Mouse (Mus musculus) embryo, embryonic 11 days (tissue): Measurements from ENCODE around the gene Plscr1.
A peak's percentile ranks its signal among the peaks of the same experiment; 100 is the strongest.

Experiments used
- DNase-seq: peaks from one replicate; pipeline ENCODE4 v3.0.0-alpha.2; 2015

The Plscr1 gene

GRCm38 (mm10) chr9:92260481-92261159, 11.1 kb downstream of the Plscr1 start:
- no peak for DNase-seq

DNA sequence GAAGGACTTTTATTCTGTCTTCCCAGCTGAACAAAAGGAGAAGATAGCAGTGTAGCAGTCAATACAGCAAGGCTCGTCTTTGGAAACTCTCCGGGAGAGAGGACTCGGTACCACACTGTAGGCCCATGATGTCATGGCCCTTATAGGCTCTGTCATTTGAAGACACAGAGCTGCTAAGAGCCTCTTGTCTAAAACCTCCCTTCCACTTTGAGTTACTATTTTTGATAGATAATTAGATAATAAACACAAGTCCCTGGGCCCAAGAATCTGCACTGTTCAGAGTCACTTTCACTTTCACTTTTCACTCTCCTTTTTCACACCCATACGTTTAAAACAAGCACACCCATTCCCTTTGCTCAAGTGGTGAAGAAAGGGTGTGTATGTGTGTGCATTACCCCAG, 16.2 kb downstream of the Plscr1 start:
- no peak for DNase-seq

DNA sequence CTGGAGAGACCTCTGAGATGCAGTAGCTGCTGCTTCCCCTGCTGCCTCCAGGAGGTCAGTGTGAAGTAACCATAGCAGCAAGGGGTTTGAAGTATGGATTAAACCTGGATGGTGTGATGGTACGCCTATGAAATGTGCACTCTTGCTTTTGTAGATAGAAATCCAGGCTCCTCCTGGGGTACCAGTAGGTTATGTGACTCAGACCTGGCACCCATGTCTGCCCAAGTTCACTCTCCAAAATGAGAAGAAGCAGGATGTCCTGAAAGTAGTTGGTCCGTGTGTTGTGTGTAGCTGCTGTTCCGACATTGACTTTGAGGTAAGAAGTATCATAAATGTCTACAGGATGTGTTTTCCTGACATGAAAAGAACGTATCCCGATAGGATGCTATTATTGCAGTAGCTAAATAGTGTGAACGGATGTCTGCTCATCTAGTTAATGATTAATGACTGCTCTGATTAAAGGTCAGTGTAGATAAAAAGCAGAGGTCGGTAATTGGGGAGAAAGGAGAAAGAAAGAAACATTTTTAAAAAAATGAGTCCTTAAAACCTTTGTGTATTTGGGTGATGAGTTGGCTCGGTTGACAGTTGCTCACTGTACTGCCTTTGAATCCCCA, 17.1 kb downstream of the Plscr1 start:
- DNase-seq: no peak

DNA sequence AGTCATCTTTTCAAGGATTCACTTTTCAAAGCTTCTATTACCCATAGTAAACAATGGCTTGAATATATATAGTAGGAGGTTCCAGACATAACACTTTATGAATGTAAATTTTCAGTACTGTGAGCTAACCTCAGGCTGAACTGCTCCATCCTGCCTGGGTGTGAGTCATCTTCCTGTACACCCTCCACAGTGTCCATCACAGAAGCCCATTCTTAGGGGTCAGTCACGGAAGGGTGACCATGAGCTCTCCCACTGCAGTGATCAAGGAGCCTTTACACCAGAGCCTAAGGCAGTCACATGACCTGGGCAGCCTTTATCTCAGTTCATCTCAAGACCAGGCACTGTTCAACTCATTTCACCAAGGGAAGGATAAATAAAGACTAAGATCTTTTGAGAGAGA, 18.2 kb downstream of the Plscr1 start:
- no peak for DNase-seq

DNA sequence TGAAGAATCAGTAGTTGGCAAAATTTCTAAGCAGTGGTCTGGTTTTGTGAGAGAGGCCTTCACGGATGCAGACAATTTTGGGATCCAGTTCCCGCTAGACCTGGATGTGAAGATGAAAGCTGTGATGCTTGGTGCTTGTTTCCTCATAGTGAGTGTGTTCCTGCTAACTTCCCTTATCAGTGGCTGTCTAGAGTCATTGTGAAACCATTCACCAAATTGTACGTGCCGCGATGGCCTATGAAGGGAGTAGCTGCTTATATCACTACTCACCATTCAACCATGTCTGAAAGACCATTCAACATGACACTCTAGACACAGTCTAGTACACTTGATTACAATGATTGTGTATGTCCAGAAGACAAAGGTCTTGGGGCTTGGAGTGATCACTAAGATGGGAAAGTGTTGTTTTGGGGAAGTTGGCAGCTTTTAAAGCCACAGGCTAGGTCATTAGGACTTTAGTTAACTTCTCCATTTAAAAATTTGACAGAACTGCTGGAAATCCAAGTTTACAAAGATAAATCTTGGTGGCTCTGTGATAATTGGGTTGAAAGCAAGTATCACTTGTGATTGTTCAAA, 20.4 kb downstream of the Plscr1 start:
- no peak for DNase-seq

GRCm38 (mm10) chr9:92270927-92271326, 21.4 kb downstream of the Plscr1 start:
- no peak for DNase-seq

DNA sequence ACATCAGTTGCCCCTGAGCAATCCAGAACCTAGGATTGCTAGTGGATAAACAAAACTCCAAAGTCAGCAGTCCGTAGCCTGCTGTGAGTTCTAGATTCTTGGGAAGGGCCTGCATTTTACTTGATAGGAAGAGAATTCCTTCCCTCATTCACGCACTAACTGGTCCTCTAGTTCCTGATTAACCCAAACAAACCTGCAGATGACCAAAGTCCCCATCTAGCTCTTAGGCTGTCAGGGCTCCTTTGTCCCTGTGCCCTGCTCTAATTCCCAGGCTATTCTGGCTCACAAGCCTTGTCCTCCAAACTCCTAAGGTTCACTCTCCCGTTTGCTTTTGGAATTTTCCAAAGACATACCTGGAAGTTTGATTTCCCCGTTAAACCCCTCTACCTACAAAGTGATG, 23.1 kb downstream of the Plscr1 start:
- no peak for DNase-seq

DNA sequence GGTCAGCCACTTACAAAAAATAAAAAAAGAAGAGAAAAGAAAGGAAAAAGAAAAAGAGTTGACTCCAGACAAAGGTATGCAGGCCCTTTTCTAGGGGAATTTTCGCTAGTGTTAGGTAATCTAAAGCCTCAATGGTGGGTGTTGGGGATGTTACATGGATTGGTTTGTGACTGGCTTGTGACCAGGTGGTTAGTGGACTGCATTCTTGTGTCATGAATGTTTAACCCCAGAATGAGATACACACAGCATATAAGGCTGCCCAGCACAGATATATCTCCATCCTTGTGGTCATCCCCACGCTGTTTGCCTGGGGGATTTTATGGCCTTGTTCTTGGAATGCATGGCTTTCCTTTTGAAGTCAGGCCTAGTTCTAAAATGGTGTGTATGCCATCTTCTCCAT, 23.7 kb downstream of the Plscr1 start:
- DNase-seq: no peak

DNA sequence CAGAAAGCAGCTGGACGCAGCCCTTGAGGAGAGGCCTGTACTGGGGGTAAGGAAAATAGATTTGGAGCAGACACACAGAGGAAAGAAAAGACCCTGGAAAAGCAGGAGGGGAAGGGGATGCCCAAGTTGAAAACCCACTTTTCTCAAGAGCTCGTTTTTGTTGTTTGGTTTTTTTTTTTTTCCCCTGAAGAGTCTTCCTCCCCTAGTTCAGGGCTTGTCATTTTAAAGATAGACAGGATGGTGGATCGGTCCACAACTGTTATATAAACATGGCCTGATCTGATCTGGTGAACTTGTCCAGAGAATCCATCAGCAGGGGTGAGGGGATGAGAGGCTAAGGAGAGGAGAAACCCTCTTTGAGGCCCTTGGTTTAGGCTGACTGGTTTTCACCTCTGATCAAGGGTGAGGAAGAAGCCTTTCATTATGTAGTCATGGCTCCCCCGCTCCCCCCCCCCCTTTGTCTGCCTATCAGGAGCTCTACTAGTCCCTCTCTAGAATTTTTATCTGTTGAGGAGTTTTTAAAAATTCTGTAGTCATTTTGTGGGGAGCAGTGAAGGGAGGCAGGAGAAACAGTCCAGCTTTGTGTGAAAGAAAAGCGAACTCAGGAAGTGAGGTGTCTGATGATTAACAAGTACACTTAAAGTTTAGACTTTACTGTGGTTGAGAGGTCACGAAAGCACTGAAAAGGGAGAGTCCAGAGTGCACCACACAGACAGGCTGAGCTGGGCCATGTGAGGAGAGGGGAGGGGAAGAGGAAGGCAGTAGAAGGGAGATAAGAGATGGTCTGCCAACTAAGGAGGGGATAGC, 24.6 kb downstream of the Plscr1 start:
- peak; percentile 12 for DNase-seq

DNA sequence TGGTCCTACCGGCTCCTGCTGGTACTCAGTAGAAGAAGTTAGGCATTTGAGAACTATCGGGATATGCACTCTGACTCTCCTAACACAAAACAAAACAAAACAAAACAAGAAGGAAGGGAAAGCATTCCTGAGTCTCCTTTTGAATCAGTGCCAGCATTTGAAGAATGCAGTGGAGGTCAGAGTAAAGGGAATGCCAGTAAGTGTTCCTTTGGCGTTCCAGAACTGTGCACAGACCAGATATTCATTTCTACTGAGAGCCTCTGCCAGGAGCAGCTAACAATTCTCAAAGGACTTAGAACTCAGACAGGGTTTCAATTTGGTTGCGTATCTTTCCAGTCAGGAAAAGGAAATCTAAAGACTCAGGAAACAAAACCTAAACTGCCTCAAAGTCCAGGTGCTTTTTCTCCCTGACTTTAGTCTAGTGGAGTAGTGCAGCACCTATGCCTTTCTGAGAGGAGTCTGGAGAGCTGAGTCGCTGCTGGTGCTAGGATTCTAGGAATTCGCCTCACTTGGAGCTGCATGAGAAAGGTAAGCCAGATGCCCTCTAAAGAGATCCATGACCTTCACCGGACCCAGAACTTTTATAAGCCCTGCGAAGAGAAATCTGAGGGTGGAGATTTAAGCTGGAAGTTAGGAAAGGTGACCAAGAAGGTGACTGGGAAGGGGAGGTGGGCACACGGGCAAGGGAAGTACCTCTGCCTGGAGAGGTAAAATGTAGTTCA, 26.1 kb downstream of the Plscr1 start, which contains the start of gene Plscr2:
TSS of gene Plscr2 (plus strand) at position 117 of the 722 bp plus-strand sequence.
- no peak for DNase-seq

DNA sequence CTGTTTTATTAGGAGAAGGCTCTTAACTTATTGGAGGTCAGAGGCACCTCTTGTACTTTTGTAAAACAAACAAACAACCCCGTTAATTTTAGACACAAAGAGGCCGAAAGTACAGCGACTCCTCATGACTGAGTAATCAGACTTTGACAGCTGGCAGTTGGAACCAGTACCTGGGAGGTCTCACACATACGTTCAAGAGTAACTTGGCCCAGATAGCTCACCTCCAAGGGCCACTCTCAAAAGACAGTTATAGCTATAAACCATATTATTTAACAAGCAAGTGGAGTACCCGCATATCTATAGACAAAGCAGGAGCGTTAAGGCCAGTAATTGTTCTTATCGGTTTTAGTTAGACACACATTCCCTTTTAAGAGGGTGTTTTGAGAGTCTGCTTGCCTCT, 26.8 kb downstream of the Plscr1 start:
- DNase-seq: no peak

- DNase-seq: no peak
Observed at GRCm38 (mm10) chr9:92280048-92280447, 30.5 kb downstream of the Plscr1 start.

GRCm38 (mm10) chr9:92282563-92283171, 33.1 kb downstream of the Plscr1 start:
- peak; percentile 13 for DNase-seq

DNA sequence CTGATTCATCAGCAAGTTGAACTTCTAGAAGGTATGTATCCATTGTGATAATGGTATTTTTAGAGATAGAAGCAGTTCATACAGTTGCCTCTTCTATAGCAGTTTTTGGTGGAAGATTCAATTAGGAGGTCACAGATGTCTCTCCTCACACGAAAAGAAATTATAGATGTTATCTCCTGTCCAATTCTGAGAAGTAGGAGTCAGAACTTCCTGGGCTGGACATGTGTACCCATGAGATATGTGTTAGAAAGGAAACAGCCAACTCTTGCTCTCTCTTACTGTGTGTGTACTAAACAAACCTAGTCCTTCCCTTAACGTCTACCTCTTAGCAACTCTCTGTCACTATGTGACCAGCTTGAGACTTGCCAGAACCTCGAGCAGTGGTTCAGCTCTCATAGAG, 40.1 kb downstream of the Plscr1 start:
- no peak for DNase-seq

- no peak for DNase-seq
Observed at GRCm38 (mm10) chr9:92292169-92292568, 42.6 kb downstream of the Plscr1 start.

DNA sequence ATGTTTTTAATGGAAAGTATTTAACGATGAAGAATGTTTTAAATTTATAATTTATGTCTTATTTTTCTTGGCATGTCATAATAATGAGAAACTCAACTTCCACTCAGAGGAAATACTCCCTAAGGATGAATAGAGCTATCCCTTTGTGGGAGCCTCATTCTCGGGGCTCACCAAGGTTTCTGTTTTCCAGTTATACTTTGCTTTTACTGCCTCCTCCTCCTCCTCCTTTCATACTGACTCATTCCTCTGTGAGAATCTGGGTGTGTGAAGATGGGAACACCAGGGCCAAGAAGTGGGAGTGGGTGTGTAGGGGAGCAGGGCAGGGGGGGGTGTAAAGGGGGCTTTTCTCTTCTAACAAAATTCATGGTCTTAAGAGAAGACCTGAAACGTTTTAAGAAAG, 43.4 kb downstream of the Plscr1 start:
- no peak for DNase-seq

GRCm38 (mm10) chr9:92293560-92294548, 44.3 kb downstream of the Plscr1 start:
- no peak for DNase-seq

GRCm38 (mm10) chr9:92298288-92298687, 48.7 kb downstream of the Plscr1 start:
- no peak for DNase-seq

DNA sequence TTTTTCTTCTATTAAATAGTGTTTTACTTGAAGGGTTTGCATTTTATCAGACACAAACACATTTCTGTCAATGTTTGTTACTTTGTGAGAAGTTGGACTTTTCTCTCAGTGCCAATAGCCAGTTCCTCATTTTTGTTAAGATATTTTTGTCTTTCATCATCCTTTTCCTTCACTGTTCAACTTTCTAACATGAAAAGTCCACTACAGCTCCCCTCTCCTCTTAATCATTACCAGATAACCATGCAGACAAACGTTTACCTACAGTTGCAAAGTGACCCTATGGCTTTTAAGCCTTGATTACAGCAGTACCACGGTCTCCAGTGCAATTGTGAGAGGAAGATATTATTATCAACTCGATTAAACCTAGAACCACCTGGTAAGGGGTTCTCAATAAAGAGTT, 51.7 kb downstream of the Plscr1 start:
- no peak for DNase-seq

DNA sequence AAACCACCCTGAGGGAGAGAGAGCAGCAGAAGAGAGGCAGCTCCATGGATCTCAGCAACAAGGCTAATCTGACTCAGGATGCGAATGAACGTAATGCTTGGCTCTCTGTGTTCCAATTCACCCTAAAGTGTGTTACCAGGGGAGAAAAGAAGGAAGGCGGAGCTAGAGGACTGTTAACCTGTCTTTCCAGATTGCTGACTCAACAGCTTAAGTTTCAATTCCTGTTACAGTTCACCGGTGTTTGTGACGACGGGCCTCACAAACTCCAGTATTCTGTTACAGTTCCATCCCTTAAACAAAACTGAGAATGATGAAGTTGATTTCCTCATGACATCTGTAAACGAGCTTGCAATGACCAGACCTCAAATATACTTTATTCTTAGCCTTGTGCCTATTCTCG, 55.5 kb downstream of the Plscr1 start:
- no peak for DNase-seq

GRCm38 (mm10) chr9:92305620-92306220, 56.2 kb downstream of the Plscr1 start:
- DNase-seq: no peak
